Mouse (Mus musculus) adrenal gland, postnatal 10 days (tissue): ENCODE measurements around the gene Gpn2. TPM values are rescaled to one million over a fixed set of nuclear protein-coding genes. Genes with fewer than 3 reads are reported as not detected.
A peak's percentile ranks its signal among the peaks of the same experiment; 100 is the strongest.

Experiments
- DNase-seq: peaks from one replicate; pipeline ENCODE4 v3.0.0; 2021; ENCODE audit warnings: mixed read lengths
- long read RNA-seq, 2 experiments: library from polyadenylated mRNA; stranded (forward); transcript quantifications; one replicate each; pipeline ENCODE4 v2.0.0; 2021
- total RNA-seq, 2 experiments: library from RNA; stranded (reverse); gene quantifications; 2 replicates each; pipeline ENCODE4 v1.2.3; 2021

The Gpn2 gene
- total RNA-seq, result 10 to 100 TPM; 12.9 to 13.3 TPM
- long read RNA-seq, experiment 1, transcript Gpn2-201 (5 exons, 1,367 nt), result major isoform, 17 of 23 reads
- long read RNA-seq, experiment 1, partial matches to known transcripts, result 5 of 23 reads
- long read RNA-seq, experiment 1, other reads (novel, unspliced or antisense), result 0 of 23 reads
- long read RNA-seq, experiment 2, transcript Gpn2-201 (5 exons, 1,367 nt), result major isoform, 11 of 14 reads
- long read RNA-seq, experiment 2, partial matches to known transcripts, result 0 of 14 reads
- long read RNA-seq, experiment 2, other reads (novel, unspliced or antisense), result 2 of 14 reads

GRCm38 (mm10) chr4:133584059-133584951 lies at the start of gene Gpn2:
Gene Gpn2, plus strand, starts transcription at chr4:133584362.
- peak; percentile 91 for DNase-seq

- DNase-seq, result no peak
Observed at GRCm38 (mm10) chr4:133536081-133536480, 48.1 kb upstream of the Gpn2 start.

DNA sequence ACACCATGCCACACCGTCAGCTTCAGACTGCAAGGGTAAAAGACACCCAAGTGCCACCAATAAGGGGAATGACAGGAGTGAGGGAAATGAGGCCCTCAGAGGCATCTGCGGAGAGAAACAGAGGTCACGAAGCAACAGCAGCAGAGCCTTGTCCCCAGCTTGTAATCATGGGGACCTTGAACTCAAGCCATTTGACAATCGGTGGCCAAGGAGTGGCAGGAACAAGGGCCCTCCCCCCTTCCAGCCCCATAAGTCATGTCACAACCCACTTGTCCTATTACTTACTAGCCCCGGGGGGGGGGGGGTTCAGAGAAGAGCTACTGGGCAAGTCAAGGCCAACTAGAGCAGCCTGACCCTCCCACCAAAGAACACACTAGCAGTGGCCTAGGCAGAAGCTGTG lies 47.5 kb upstream of the Gpn2 start:
- peak; percentile 63 for DNase-seq

DNA sequence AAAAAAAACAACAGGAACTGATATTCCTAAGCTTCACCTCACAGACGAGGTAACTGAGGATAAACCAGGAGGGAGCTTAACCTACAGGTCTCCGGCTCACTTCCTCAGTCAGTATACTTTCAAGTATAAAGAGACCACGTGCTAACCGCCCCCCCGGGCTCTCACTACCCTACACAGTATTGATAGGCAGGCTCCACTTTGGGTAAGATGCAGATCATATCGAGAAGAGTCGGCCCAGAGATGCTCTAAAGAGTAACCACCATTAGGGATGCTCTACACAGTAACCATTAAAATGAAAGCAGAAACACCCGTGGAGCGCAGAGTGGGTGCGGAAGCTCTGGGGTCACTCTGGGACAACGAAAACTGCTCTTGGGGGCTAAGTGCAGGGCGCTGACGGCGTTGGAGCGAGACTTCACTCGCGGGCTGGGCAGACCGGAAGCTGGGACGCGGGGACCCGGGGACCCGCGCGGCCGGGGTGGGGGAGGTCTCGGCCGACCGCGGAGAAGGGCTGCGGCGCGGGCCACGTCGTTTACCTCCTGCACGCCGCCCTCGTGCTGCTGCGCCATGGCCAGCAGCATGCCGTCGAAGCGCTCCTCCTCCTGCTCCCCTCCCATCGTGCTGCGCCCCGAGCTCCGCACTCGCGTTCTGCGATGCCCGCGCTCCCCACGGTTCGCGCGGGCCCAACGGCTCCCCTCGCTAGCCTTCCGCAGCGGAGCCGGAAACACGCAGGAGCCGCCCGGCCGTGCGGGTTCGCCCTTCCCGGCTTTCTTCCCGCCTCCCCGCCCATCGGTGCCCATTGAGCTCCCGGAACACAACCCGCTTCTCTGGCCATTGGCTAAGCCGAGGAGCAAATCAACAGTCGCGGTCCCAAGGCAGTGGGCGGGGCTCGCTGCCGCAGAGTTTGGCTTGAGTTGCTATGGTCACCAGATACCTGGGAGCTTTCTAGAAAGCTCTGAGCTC lies 38.6 kb upstream of the Gpn2 start, which contains the start of gene Nudc:
Gene Nudc (minus strand): TSS at position 725 of the 960 bp plus-strand sequence.
- peak; percentile 97 for DNase-seq

GRCm38 (mm10) chr4:133552029-133552428 lies 32.1 kb upstream of the Gpn2 start:
- DNase-seq, result no peak

GRCm38 (mm10) chr4:133552768-133553447 lies 31.3 kb upstream of the Gpn2 start, which contains the start of gene Nr0b2:
Gene Nr0b2, plus strand, starts transcription at chr4:133553376.
- DNase-seq, result peak; percentile 84

- peak; percentile 42 for DNase-seq
Observed at GRCm38 (mm10) chr4:133553448-133554330, 30.5 kb upstream of the Gpn2 start.

DNA sequence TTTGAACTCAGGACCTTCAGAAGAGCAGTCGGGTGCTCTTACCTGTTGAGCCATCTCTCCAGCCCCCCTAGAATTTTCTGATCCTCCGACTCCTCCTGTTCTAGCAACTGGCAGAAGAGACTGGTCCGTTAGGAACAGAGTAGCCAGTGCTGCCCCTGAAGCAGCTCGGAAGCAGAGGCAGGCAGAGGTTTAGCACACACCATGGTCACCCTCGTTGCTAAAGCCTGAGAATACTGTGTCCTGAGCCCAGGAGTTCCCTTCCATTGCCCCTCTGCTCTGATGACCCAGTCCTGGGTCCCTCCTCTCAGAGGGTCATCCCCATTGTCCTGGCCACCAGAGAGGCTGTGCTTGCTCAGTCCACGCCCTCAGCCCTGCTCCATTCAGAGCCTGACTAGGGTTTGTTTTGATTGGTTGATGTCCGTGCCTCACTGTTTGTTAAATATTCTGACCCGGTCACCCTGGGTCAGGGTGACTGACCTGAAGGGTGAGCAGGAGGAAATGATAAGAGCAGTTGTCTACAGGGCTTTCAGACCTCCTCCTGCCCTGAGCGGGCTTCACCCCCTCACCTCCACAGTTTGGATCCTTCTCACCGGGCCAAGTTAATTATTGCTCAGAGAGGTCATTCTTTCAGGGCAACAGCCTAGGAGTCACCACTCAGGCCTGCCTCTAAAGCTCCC lies 27.0 kb upstream of the Gpn2 start:
- peak; percentile 26 for DNase-seq

- no peak for DNase-seq
Observed at GRCm38 (mm10) chr4:133559846-133560245, 24.3 kb upstream of the Gpn2 start.

DNA sequence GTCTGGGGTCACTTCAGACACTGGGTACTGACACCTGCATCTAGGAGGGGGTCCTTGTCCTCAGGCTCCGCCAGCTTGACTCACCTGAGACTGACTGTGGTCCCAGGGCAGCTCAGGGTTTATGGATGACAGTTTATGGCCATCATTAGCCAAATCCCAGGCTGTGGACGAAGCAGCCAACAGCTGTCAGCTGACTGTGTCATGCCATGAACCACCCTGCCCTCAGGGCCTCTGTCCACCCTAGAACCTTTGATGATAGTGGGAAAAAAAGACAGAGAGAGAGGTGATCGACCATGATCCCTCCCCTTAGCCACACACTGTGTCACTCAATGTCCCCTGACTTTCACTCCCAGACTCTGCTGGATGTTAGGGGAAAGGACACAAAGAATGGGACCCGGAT lies 22.5 kb upstream of the Gpn2 start:
- no peak for DNase-seq

GRCm38 (mm10) chr4:133563123-133563571 lies 21.0 kb upstream of the Gpn2 start:
- DNase-seq, result peak; percentile 90

DNA sequence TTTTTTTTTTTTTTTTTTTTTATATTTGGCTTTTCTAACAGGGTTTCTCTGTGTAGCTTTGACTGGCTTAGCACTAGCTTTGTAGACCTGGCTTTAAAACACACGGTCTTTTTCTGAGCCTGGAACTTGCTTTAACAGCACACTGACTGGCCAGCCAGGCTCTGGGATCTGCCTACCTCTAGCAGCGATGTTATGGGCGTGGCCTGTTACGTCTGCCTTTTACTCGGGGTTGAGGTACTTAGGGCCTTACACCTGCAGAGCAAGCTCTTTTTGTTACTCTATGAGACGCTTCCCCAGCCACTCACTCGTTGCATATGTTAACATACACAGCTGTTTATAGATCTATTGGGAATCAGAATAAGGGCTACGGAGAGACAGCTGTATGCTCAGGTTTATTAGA lies 16.9 kb upstream of the Gpn2 start:
- no peak for DNase-seq

- DNase-seq, result no peak
Observed at GRCm38 (mm10) chr4:133569291-133570065, 14.7 kb upstream of the Gpn2 start.

DNA sequence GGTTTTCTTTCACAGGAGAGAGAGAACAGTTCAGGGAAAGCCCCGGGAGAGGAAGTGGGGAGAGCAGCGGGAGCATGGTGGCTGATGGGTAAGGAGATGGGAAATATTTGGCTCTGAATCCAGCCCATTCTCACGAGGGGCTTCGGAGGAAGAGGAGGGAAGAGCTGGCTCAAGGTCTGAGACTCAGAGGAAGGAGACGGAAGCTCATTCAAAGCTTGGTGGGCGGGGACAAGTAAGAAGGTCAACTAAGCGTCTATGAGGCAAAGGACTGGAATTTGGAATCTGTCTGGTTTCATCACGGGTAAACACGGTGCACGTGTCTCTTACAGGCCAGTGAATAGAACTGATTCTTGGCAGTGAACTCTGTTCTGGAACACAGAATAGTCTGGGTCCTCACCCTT lies 14.1 kb upstream of the Gpn2 start:
- peak; percentile 65 for DNase-seq

- DNase-seq, result peak; percentile 94
Observed at GRCm38 (mm10) chr4:133574070-133574842, 9.9 kb upstream of the Gpn2 start, which contains the start of gene Gpatch3. Gene Gpatch3, plus strand, starts transcription at chr4:133574745.

GRCm38 (mm10) chr4:133574843-133575202 lies 9.3 kb upstream of the Gpn2 start:
- DNase-seq, result no peak

DNA sequence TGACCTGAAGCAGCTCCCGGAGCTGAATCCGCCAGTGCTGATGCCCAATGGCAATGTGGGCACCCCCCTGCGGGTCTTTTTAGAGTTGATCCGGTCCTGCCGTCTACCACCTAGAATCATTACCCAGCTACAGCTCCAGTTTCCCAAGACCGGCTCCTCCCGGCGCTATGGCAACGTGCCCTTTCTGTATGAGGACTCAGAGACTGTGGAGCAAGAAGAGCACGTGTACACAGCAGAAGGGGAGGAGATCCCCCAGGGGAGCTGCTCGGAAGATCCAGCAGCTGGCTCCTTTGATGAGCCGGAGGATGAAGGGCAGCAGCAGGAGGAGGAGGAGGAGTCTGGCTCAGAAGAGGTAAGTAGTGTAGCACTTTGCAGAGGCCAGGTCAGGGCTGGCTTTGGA lies 6.2 kb upstream of the Gpn2 start:
- DNase-seq, result no peak

GRCm38 (mm10) chr4:133583690-133584058 lies 488 bp upstream of the Gpn2 start:
- DNase-seq, result no peak
